Mouse (Mus musculus): ENCODE data around the gene Tmem223.

DNA sequence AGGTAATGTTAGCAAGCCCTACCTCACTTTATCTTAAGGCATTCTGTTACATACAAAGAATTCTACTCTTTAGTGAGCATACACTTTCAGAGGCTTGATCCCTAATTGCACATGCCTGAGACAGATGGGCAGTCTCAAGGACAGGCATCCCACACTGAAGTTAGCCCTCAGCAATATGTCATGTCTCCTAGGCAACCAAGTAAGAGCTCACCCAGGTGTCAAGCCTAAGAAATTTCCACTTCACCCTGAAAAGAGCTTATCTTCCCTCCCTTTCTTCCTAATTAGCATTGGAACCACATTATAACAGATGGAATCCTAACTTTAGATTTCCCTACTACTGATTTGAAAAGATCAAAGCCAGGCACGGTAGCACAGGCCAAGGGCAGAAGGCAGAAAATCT, 18.4 kb downstream of the Tmem223 start:
- TF ChIP-seq POLR2A (IDR thresholded peaks at IDR 0.05; ENCODE audit: extremely low read depth, insufficient read depth, low read length) (no peak), CTCF (IDR thresholded peaks at IDR 0.05; ENCODE audit: extremely low read depth, insufficient read depth, low read length) (no peak)

Data from cortical plate, adult 2 months (tissue).